Mouse (Mus musculus) embryonic fibroblast, embryonic 13.5 days (primary cell): Measurements from ENCODE around the gene Cerkl.

ENCODE experiments used
- CTCF ChIP-seq: IDR thresholded peaks from 2 replicates; pipeline ENCODE4 v1.5.1; 2011; ENCODE audit warnings: mild to moderate bottlenecking, control low read depth, low read length, moderate library complexity, borderline replicate concordance; ENCODE audit not compliant: insufficient read depth
- POLR2A ChIP-seq: IDR thresholded peaks from 2 replicates; pipeline ENCODE4 v1.6.1; 2011; ENCODE audit warnings: low read depth, mild to moderate bottlenecking, control low read depth, low read length, moderate library complexity

- TF ChIP-seq POLR2A (no peak), CTCF (no peak)
Observed at GRCm38 (mm10) chr2:79457434-79457833, 849 bp upstream of the Cerkl start.
